Mouse (Mus musculus): Measurements from ENCODE around the gene Krt26. TPM values are rescaled to one million over a fixed set of nuclear protein-coding genes. Genes with fewer than 3 reads are reported as not detected.

The Krt26 gene
- total RNA-seq, 1 experiment, result not detected

GRCm38 (mm10) chr11:99361423-99361822 is 23.7 kb upstream of the Krt26 start:
- no peak overlapping the region for H3K9ac ChIP-seq (ENCODE audit: insufficient read depth, low read depth, low read length, poor library complexity, severe bottlenecking)
- H3K9me3 ChIP-seq (ENCODE audit: control insufficient read depth, insufficient read depth, low read depth, low read length), result no peaks in the 10 kb centered on the region
- TF ChIP-seq MAFK (IDR thresholded peaks at IDR 0.05; ENCODE audit: insufficient read depth, low read depth, low read length) (no peak), CHD2 (IDR thresholded peaks at IDR 0.05; ENCODE audit: low read depth, low read length) (no peak), ZC3H11A (IDR thresholded peaks at IDR 0.05; ENCODE audit: borderline replicate concordance, low read depth, low read length) (no peak), HCFC1 (IDR thresholded peaks at IDR 0.05; ENCODE audit: borderline replicate concordance, insufficient read depth, low read length) (no peak)
- DNase-seq (ENCODE audit: low read depth, low spot score), result no peak
- H3K36me3 ChIP-seq (ENCODE audit: control insufficient read depth, insufficient read depth, low read length, poor library complexity, severe bottlenecking), result no peaks in the 10 kb centered on the region
- H3K4me3 ChIP-seq (ENCODE audit: insufficient read depth in 1 of 2, low read depth in 1 of 2, low read length in 2 of 2, poor library complexity in 1 of 2, severe bottlenecking in 1 of 2), result no peak overlapping the region
- in situ Hi-C loops (cut with MboI; ENCODE audit: low sequenced_read_pairs in 2 of 2, unreplicated experiment in 2 of 2), result no loop called here
- no peaks in the 10 kb centered on the region for H3K4me1 ChIP-seq (ENCODE audit: control insufficient read depth in 2 of 2, insufficient read depth in 2 of 2, low read length in 2 of 2, poor library complexity in 1 of 2)
- no peak overlapping the region for H3K27ac ChIP-seq (ENCODE audit: insufficient read depth, low read depth, low read length, poor library complexity, severe bottlenecking)

- Histone ChIP-seq H3K4me3 (ENCODE audit: insufficient read depth in 1 of 2, low read depth in 1 of 2, low read length in 2 of 2, poor library complexity in 1 of 2, severe bottlenecking in 1 of 2) (no peak within 1 kb of the TSS), H3K4me1 (ENCODE audit: control insufficient read depth in 2 of 2, insufficient read depth in 2 of 2, low read length in 2 of 2, poor library complexity in 1 of 2) (no peaks in the 10 kb centered on the region), H3K27ac (ENCODE audit: insufficient read depth, low read depth, low read length, poor library complexity, severe bottlenecking) (no peak within 1 kb of the TSS)
Observed at GRCm38 (mm10) chr11:99351004-99351403, 13.2 kb upstream of the Krt26 start, which contains the start of gene Krt27. TSS of gene Krt27 (minus strand) at chr11:99351104.

GRCm38 (mm10) chr11:99339299-99339847 is 1.6 kb upstream of the Krt26 start:
- Histone ChIP-seq H3K4me1 (ENCODE audit: control insufficient read depth in 2 of 2, insufficient read depth in 2 of 2, low read length in 2 of 2, poor library complexity in 1 of 2) (no peaks in the 10 kb centered on the region), H3K36me3 (ENCODE audit: control insufficient read depth, insufficient read depth, low read length, poor library complexity, severe bottlenecking) (no peaks in the 10 kb centered on the region), H3K27ac (ENCODE audit: insufficient read depth, low read depth, low read length, poor library complexity, severe bottlenecking) (no peak overlapping the region), H3K9ac (ENCODE audit: insufficient read depth, low read depth, low read length, poor library complexity, severe bottlenecking) (no peak overlapping the region), H3K4me3 (ENCODE audit: insufficient read depth in 1 of 2, low read depth in 1 of 2, low read length in 2 of 2, poor library complexity in 1 of 2, severe bottlenecking in 1 of 2) (no peak overlapping the region), H3K9me3 (ENCODE audit: control insufficient read depth, insufficient read depth, low read depth, low read length) (no peaks in the 10 kb centered on the region)
- no peak for DNase-seq (ENCODE audit: low read depth, low spot score)
- TF ChIP-seq HCFC1 (IDR thresholded peaks at IDR 0.05; ENCODE audit: borderline replicate concordance, insufficient read depth, low read length) (no peak), ZC3H11A (IDR thresholded peaks at IDR 0.05; ENCODE audit: borderline replicate concordance, low read depth, low read length) (no peak), MAFK (IDR thresholded peaks at IDR 0.05; ENCODE audit: insufficient read depth, low read depth, low read length) (no peak), ZNF384 (IDR thresholded peaks at IDR 0.05; ENCODE audit: low read depth, low read length) (no peak), CHD2 (IDR thresholded peaks at IDR 0.05; ENCODE audit: low read depth, low read length) (no peak)
- in situ Hi-C loops (cut with MboI; ENCODE audit: low sequenced_read_pairs in 2 of 2, unreplicated experiment in 2 of 2), result no loop called here

More at GRCm38 (mm10) chr11:99351004-99351403, 13.2 kb upstream of the Krt26 start, which contains the start of gene Krt27:
- H3K9me3 ChIP-seq (ENCODE audit: control insufficient read depth, insufficient read depth, low read depth, low read length), result no peaks in the 10 kb centered on the region
- H3K36me3 ChIP-seq (ENCODE audit: control insufficient read depth, insufficient read depth, low read length, poor library complexity, severe bottlenecking), result no peaks in the 10 kb centered on the region
- DNase-seq (ENCODE audit: low read depth, low spot score), result no peak
- in situ Hi-C loops (cut with MboI; ENCODE audit: low sequenced_read_pairs in 2 of 2, unreplicated experiment in 2 of 2), result no loop called here
- H3K9ac ChIP-seq (ENCODE audit: insufficient read depth, low read depth, low read length, poor library complexity, severe bottlenecking), result no peak within 1 kb of the TSS
- TF ChIP-seq ZNF384 (IDR thresholded peaks at IDR 0.05; ENCODE audit: low read depth, low read length) (no peak), CHD2 (IDR thresholded peaks at IDR 0.05; ENCODE audit: low read depth, low read length) (no peak), MAFK (IDR thresholded peaks at IDR 0.05; ENCODE audit: insufficient read depth, low read depth, low read length) (no peak), HCFC1 (IDR thresholded peaks at IDR 0.05; ENCODE audit: borderline replicate concordance, insufficient read depth, low read length) (no peak), ZC3H11A (IDR thresholded peaks at IDR 0.05; ENCODE audit: borderline replicate concordance, low read depth, low read length) (no peak)

GRCm38 (mm10) chr11:99333426-99333825 is 4.3 kb downstream of the Krt26 start:
- H3K9me3 ChIP-seq (ENCODE audit: control insufficient read depth, insufficient read depth, low read depth, low read length), result no peaks in the 10 kb centered on the region
- DNase-seq (ENCODE audit: low read depth, low spot score), result no peak
- no peak for TF ChIP-seq MAFK (IDR thresholded peaks at IDR 0.05; ENCODE audit: insufficient read depth, low read depth, low read length)
- TF ChIP-seq HCFC1 (IDR thresholded peaks at IDR 0.05; ENCODE audit: borderline replicate concordance, insufficient read depth, low read length), result no peak
- no peak for TF ChIP-seq ZC3H11A (IDR thresholded peaks at IDR 0.05; ENCODE audit: borderline replicate concordance, low read depth, low read length)
- no peak for TF ChIP-seq CHD2 (IDR thresholded peaks at IDR 0.05; ENCODE audit: low read depth, low read length)
- TF ChIP-seq ZNF384 (IDR thresholded peaks at IDR 0.05; ENCODE audit: low read depth, low read length), result no peak
- no peak overlapping the region for H3K27ac ChIP-seq (ENCODE audit: insufficient read depth, low read depth, low read length, poor library complexity, severe bottlenecking)
- H3K9ac ChIP-seq (ENCODE audit: insufficient read depth, low read depth, low read length, poor library complexity, severe bottlenecking), result no peak overlapping the region
- H3K36me3 ChIP-seq (ENCODE audit: control insufficient read depth, insufficient read depth, low read length, poor library complexity, severe bottlenecking), result no peaks in the 10 kb centered on the region
- in situ Hi-C loops (cut with MboI; ENCODE audit: low sequenced_read_pairs in 2 of 2, unreplicated experiment in 2 of 2), result no loop called here
- H3K4me1 ChIP-seq (ENCODE audit: control insufficient read depth in 2 of 2, insufficient read depth in 2 of 2, low read length in 2 of 2, poor library complexity in 1 of 2), result no peaks in the 10 kb centered on the region
- no peak overlapping the region for H3K4me3 ChIP-seq (ENCODE audit: insufficient read depth in 1 of 2, low read depth in 1 of 2, low read length in 2 of 2, poor library complexity in 1 of 2, severe bottlenecking in 1 of 2)
